ENCODE assay signal across 12 mouse cellular contexts in genomic region chr1:92286013-92286965, GRCm38 (mm10).
DNase-seq lines count a peak whose midpoint lies in the region; ATAC-seq and TF ChIP-seq lines count a peak whose summit lies in the region.
"Had no signal": no experiment of that assay in that cellular context is flagged by ENCODE, and none has a peak within 500 bp of the region (broad histone marks: within the 10 kb centered on the region; RNA-seq: fewer than 3 reads in every experiment).

No protein-coding gene starts in this region.

- no peak for DNase-seq in stomach, postnatal 0 days (ENCODE audit: low spot score)
- DNase-seq in midbrain, embryonic 14.5 days = peak; percentile 74
- DNase-seq in spleen, adult 12 weeks (ENCODE audit: low spot score) = no peak
- DNase-seq in left cerebral cortex, adult 2 months (ENCODE audit: extremely low spot score in 1 of 2, low spot score in 2 of 2) = no peak
- DNase-seq in frontal cortex, postnatal 25 days (ENCODE audit: low spot score in 2 of 2) = no peak
- DNase-seq: cerebellum, adult 9-11 months; heart, postnatal 14 days; lung, embryonic 14.5 days; right cerebral cortex, postnatal 25 days had no signal

- intact Hi-C loops in left cerebral cortex, adult 2 months (cut with DNase I) = no loop called here

- H3K9ac ChIP-seq in stomach, embryonic 15.5 days = no peak overlapping the region
- H3K9ac ChIP-seq in stomach, postnatal 0 days (ENCODE audit: low read length) = no peak overlapping the region
- H3K9ac ChIP-seq in hindbrain, embryonic 15.5 days = no peak overlapping the region
- H3K9ac ChIP-seq in midbrain, embryonic 14.5 days (replicated peaks; ENCODE audit: low read length) = 0 out of 2 replicates have a peak overlapping the region, but pooled peaks have one; percentile 13
- H3K9ac ChIP-seq: forebrain, embryonic 12.5 days; lung, embryonic 14.5 days had no signal

- H3K4me1 ChIP-seq in stomach, embryonic 15.5 days = 0 out of 2 replicates have a peak, but pooled peaks cover 3% of the 10 kb centered on the region
- no peaks in the 10 kb centered on the region for H3K4me1 ChIP-seq in stomach, postnatal 0 days (replicated peaks; ENCODE audit: control insufficient read depth, insufficient read depth)
- peaks cover 8% of the 10 kb centered on the region; the same call in 1 of the 2 replicates for H3K4me1 ChIP-seq in hindbrain, embryonic 15.5 days (replicated peaks)
- H3K4me1 ChIP-seq in midbrain, embryonic 14.5 days (ENCODE audit: control insufficient read depth, insufficient read depth, low read length) = peaks cover 8% of the 10 kb centered on the region

- no peak for TF ChIP-seq CTCF in stomach, postnatal 0 days (IDR thresholded peaks at IDR 0.05; ENCODE audit: low read depth)
- no peak for TF ChIP-seq CTCF in left cerebral cortex, adult 2 months (IDR thresholded peaks at IDR 0.05)

- no peaks in the 10 kb centered on the region for H3K36me3 ChIP-seq in stomach, embryonic 15.5 days
- H3K36me3 ChIP-seq in stomach, postnatal 0 days (ENCODE audit: control insufficient read depth, insufficient read depth, low read length) = no peaks in the 10 kb centered on the region
- no peaks in the 10 kb centered on the region for H3K36me3 ChIP-seq in hindbrain, embryonic 15.5 days
- H3K36me3 ChIP-seq in midbrain, embryonic 14.5 days (ENCODE audit: control insufficient read depth, insufficient read depth, low read length) = no peaks in the 10 kb centered on the region
- H3K36me3 ChIP-seq: forebrain, embryonic 12.5 days had no signal

- WGBS in stomach, embryonic 15.5 days = 39% methylated on average over 21 of the region's 21 CpGs
- 40% methylated on average over 21 of the region's 21 CpGs for WGBS in stomach, postnatal 0 days
- WGBS in hindbrain, embryonic 15.5 days = 28% methylated on average over 21 of the region's 21 CpGs
- WGBS in midbrain, embryonic 14.5 days = 19% methylated on average over 21 of the region's 21 CpGs

- H3K9me3 ChIP-seq in stomach, embryonic 15.5 days = no peaks in the 10 kb centered on the region
- H3K9me3 ChIP-seq in stomach, postnatal 0 days (ENCODE audit: control insufficient read depth, low read length) = no peaks in the 10 kb centered on the region
- H3K9me3 ChIP-seq in hindbrain, embryonic 15.5 days = no peaks in the 10 kb centered on the region
- no peaks in the 10 kb centered on the region for H3K9me3 ChIP-seq in midbrain, embryonic 14.5 days (ENCODE audit: control insufficient read depth, low read length)
- H3K9me3 ChIP-seq: forebrain, embryonic 12.5 days had no signal

- H3K4me3 ChIP-seq in stomach, embryonic 15.5 days (replicated peaks) = no peak overlapping the region
- H3K4me3 ChIP-seq in stomach, postnatal 0 days (ENCODE audit: low read depth, low read length) = no peak overlapping the region
- no peak overlapping the region for H3K4me3 ChIP-seq in hindbrain, embryonic 15.5 days
- no peak overlapping the region for H3K4me3 ChIP-seq in midbrain, embryonic 14.5 days (replicated peaks; ENCODE audit: low read depth, low read length)
- no peak overlapping the region for H3K4me3 ChIP-seq in left cerebral cortex, adult 2 months
- H3K4me3 ChIP-seq: forebrain, embryonic 12.5 days had no signal

- ATAC-seq in stomach, embryonic 15.5 days (ENCODE audit: insufficient read depth, low FRiP score, low read depth) = no peak
- no peak for ATAC-seq in stomach, postnatal 0 days (ENCODE audit: low FRiP score, low TSS enrichment)
- peak; percentile 59 for ATAC-seq in hindbrain, embryonic 15.5 days (ENCODE audit: low FRiP score, low read depth)
- peak; percentile 57; the same call in 1 of the 2 replicates for ATAC-seq in midbrain, embryonic 14.5 days (ENCODE audit: low FRiP score, low TSS enrichment)

- no peak overlapping the region for H3K27ac ChIP-seq in stomach, embryonic 15.5 days
- no peak overlapping the region for H3K27ac ChIP-seq in stomach, postnatal 0 days (replicated peaks)
- H3K27ac ChIP-seq in hindbrain, embryonic 15.5 days (replicated peaks) = no peak overlapping the region
- peak overlapping the region; percentile 53 for H3K27ac ChIP-seq in midbrain, embryonic 14.5 days (replicated peaks; ENCODE audit: low read depth, low read length)
- H3K27ac ChIP-seq in left cerebral cortex, adult 2 months = no peak overlapping the region
- H3K27ac ChIP-seq: forebrain, embryonic 12.5 days had no signal

- no peaks in the 10 kb centered on the region for H3K27me3 ChIP-seq in stomach, embryonic 15.5 days (replicated peaks)
- no peaks in the 10 kb centered on the region for H3K27me3 ChIP-seq in stomach, postnatal 0 days (ENCODE audit: control insufficient read depth, insufficient read depth, low read length)
- H3K27me3 ChIP-seq in hindbrain, embryonic 15.5 days = no peaks in the 10 kb centered on the region
- no peaks in the 10 kb centered on the region for H3K27me3 ChIP-seq in midbrain, embryonic 14.5 days (ENCODE audit: control insufficient read depth, insufficient read depth, low read length)
- H3K27me3 ChIP-seq: forebrain, embryonic 12.5 days had no signal

- no peak for TF ChIP-seq EP300 in stomach, postnatal 0 days (optimal IDR thresholded peaks at IDR 0.05)

- peak overlapping the region; percentile 13; the same call in 1 of the 2 replicates for H3K4me2 ChIP-seq in stomach, embryonic 15.5 days
- H3K4me2 ChIP-seq in stomach, postnatal 0 days (replicated peaks; ENCODE audit: low read depth) = no peak overlapping the region
- H3K4me2 ChIP-seq in hindbrain, embryonic 15.5 days = peak overlapping the region; percentile 28
- peak overlapping the region; percentile 36 for H3K4me2 ChIP-seq in midbrain, embryonic 14.5 days (ENCODE audit: low read length)
- H3K4me2 ChIP-seq: forebrain, embryonic 12.5 days; lung, embryonic 14.5 days had no signal

Comparison
In these comparisons a context has a peak if more than half of its experiments do, and no peak if none do; other contexts are left out.
1. ATAC-seq: peak in hindbrain, embryonic 15.5 days (single experiment) and midbrain, embryonic 14.5 days (single experiment); none in stomach, embryonic 15.5 days (single experiment) and stomach, postnatal 0 days (single experiment).